Mouse (Mus musculus) small intestine, adult 2 months (tissue): ENCODE measurements around the gene Sptb. TPM values are rescaled to one million over a fixed set of nuclear protein-coding genes. Genes with fewer than 3 reads are reported as not detected.

Source experiments
- H3K27ac ChIP-seq: fragments of 200-500 bp; 2 replicates; pipeline ENCODE4 v1.5.1; 2012; ENCODE audit warnings: low read depth, low read length, control low read depth, inconsistent platforms; ENCODE audit not compliant: insufficient read depth
- H3K27me3 ChIP-seq: fragments of 200-500 bp; 2 replicates; pipeline ENCODE4 v1.6.1; 2012; ENCODE audit warnings: mild to moderate bottlenecking, moderate library complexity, low read length, inconsistent platforms; ENCODE audit not compliant: control insufficient read depth, insufficient read depth
- H3K36me3 ChIP-seq: fragments of 200-500 bp; 2 replicates; pipeline ENCODE4 v1.6.1; 2012; ENCODE audit warnings: mild to moderate bottlenecking, low read length, control low read depth, inconsistent platforms; ENCODE audit not compliant: control insufficient read depth, insufficient read depth
- H3K4me1 ChIP-seq: fragments of 200-500 bp; 2 replicates; pipeline ENCODE4 v1.6.1; 2012; ENCODE audit warnings: low read length, inconsistent platforms, mixed read lengths; ENCODE audit not compliant: control insufficient read depth, insufficient read depth, insufficient read length
- H3K4me3 ChIP-seq: fragments of 200-500 bp; 2 replicates; pipeline ENCODE4 v1.5.1; 2012; ENCODE audit warnings: low read depth, mild to moderate bottlenecking, control low read depth, inconsistent platforms, low read length, moderate library complexity
- CTCF ChIP-seq: fragments of 200-500 bp; IDR thresholded peaks from 2 replicates; pipeline ENCODE4 v1.5.1; 2012; ENCODE audit warnings: low read depth, mild to moderate bottlenecking, control low read depth, inconsistent platforms, low read length, moderate library complexity, mixed read lengths; ENCODE audit not compliant: insufficient replicate concordance, insufficient read length; ENCODE audit errors: extremely low read depth
- POLR2A ChIP-seq: fragments of 200-500 bp; IDR thresholded peaks from 2 replicates; pipeline ENCODE4 v1.6.1; 2012; ENCODE audit warnings: low read depth, mild to moderate bottlenecking, control low read depth, inconsistent platforms, low read length, moderate library complexity
- WGBS: fragments of 180-500 bp; shearing (Covaris S2); methylation state at CpG from one replicate; pipeline ENCODE4 v1.1.7; 2018; 5-methylcytosine and 5-hydroxymethylcytosine counted together
- polyA plus RNA-seq: library from polyadenylated mRNA; depleted of rRNA; stranded (reverse); fragments of >200 nt; gene quantifications from 2 replicates; pipeline ENCODE4 v1.2.3, GENCODE M21; 2012; rRNA removed

Gene Sptb
- 0.60 TPM in 2 replicates for polyA plus RNA-seq

DNA sequence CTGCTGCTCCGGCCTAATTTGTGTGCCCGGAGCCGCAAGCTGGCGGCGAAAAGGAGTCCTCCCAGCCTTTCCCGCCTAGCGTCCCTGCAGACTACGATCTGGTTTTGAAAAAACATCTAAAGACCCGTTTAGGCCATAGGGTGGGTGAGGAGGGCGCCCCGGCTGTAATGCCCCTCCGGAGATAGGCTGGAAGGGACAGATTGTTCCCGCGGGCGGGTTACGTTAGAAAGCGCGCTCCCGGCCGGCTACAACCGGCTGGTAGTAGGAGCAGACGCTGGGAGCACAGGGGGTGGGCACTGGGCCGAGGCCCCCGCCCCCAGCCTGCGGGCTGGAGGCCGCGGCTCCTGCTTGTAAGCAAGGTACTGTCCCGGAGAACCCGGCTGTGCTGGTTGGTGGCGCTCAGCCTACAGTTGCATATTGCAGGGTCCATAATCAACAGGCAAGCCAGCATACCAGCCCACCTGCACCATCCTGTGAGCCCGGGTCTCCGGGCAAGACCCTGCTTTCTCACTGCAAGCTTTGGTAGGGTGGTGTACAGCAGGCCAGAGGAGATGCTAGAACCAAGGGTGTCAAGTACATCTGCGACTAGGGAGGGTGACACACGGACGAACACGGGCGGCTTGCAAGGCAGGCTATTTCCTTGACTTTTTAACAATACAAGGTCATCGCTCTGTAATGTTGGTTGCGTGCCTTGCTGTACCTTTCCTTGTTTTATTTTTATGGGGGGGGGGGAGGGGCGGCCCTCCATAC, at the start of gene Sptb:
TSS of gene Sptb (minus strand) at position 197 of the 750 bp plus-strand sequence.
- 0 out of 2 replicates have a peak, but pooled peaks have one; percentile 16 for TF ChIP-seq POLR2A
- no peak for TF ChIP-seq CTCF
- peaks cover 4% of the 10 kb centered on the region; the same call in 1 of the 2 replicates for H3K4me1 ChIP-seq
- H3K27me3 ChIP-seq = peaks cover 51% of the 10 kb centered on the region
- 2% methylated on average over 40 of the region's 40 CpGs for WGBS
- peak within 1 kb of the TSS; percentile 96 for H3K4me3 ChIP-seq
- H3K36me3 ChIP-seq = no peaks in the 10 kb centered on the region
- no peak within 1 kb of the TSS for H3K27ac ChIP-seq

DNA sequence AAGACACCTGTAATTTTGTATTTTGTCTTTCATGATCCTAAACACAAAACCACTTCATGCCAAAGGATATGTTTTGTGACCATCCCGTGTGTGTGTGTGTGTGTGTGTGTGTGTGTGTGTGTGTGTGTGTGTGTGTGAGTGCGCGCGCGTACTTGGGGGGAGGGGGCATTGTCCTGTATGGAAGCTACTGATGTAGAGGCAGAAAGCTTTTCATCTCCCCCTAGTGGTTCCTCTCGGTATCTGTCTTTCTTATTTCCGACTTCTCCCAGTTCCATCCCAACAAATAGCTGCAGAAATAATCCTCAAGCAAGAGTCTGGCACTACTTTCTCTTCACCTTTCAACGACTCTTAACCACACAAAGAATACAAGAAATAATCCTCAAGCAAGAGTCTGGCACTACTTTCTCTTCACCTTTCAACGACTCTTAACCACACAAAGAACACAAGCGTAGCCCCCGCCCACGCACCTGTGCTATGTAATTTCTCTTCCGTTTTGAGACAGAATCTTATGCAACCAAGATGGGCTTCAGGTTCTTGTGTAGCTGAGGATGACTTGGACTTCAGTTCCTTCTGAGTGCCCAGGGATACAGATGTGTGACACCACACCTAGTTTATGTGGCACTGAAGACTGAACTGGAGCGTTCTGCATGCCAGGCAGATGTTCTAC, 42.4 kb upstream of the Sptb start:
- Histone ChIP-seq H3K4me1 (no peaks in the 10 kb centered on the region), H3K27me3 (no peaks in the 10 kb centered on the region), H3K27ac (no peak overlapping the region), H3K4me3 (no peak overlapping the region), H3K36me3 (no peaks in the 10 kb centered on the region)
- WGBS = 40% methylated on average over 14 of the region's 14 CpGs
- TF ChIP-seq POLR2A (no peak), CTCF (peak; percentile 20; the same call in 1 of the 2 replicates)

DNA sequence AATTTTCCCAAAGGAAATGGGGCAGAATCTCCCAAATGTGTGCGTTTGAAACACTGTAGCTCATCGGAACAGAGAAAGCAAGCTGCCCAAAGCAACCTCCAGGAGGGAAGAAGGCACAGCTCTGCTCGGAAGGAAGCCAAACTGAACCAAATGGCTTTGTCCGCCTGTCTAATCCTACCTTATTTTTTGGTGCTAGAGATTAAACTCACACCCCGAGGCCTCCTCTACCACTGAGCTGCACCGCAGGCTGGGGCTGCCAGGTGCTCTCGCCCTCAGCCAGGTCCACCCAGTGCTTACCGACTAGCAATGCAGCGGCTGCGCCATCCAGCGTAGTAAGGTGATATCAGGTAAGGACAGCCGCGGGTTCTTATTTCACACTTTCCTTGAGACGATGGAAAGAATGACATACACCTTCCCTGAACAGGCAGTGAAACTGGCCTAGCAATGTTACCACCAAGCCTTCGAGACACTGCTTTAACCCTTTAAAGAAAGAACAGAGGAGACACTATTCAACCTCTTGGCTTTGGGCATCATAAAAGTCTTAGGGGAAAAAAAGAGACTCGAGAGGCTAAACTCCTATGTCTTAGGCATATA, 40.6 kb upstream of the Sptb start:
- no peaks in the 10 kb centered on the region for H3K27me3 ChIP-seq
- no peaks in the 10 kb centered on the region for H3K36me3 ChIP-seq
- no peaks in the 10 kb centered on the region for H3K4me1 ChIP-seq
- WGBS = 79% methylated on average over 16 of the region's 16 CpGs
- H3K4me3 ChIP-seq = no peak overlapping the region
- TF ChIP-seq CTCF = no peak
- TF ChIP-seq POLR2A = no peak
- H3K27ac ChIP-seq = no peak overlapping the region

DNA sequence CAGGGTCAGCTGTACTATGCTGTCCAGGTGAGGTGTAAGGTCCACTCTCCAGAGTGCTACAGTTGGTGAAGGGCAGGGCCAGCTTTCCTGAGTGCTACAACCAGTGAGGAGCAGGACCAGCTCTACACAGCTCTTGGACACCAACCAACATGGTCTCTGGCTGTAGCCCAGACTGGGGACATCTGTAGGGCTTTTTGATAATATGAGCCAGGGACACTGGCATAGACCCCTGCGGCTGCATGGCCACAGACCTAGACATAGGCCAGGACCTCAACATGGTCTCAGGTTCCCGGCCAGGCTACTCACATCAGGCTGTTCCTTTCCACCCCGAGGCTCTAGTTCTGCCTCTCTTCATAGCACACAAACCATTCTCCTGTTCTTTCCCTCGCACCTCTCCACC, 17.6 kb upstream of the Sptb start:
- Histone ChIP-seq H3K4me3 (no peak overlapping the region), H3K4me1 (no peaks in the 10 kb centered on the region), H3K27me3 (no peaks in the 10 kb centered on the region), H3K27ac (no peak overlapping the region), H3K36me3 (no peaks in the 10 kb centered on the region)
- WGBS = 83% methylated on average over 4 of the region's 4 CpGs
- no peak for TF ChIP-seq POLR2A
- no peak for TF ChIP-seq CTCF

DNA sequence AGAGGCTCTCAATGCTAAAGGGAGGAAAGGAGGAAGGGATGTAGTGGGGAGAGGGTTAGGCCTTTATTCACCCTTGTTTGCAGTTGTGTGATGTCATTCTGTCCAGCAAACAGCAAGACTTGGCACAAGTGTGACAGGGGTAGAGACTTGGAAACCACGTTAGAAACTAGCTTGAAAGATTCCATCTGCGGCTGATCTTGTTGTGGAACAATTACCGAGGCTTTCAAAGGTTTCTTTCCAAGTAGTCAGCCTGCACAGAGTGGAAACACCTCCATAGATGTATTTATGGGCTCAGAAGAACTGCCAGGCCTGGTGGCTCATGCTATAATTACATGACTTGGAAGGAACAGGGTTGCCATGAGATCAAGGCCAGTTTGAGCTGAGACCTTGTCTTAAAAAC, 11.7 kb upstream of the Sptb start:
- Histone ChIP-seq H3K4me3 (no peak overlapping the region), H3K36me3 (no peaks in the 10 kb centered on the region), H3K27me3 (no peaks in the 10 kb centered on the region), H3K27ac (no peak overlapping the region), H3K4me1 (no peaks in the 10 kb centered on the region)
- TF ChIP-seq CTCF (no peak), POLR2A (no peak)
- 76% methylated on average over 3 of the region's 3 CpGs for WGBS

DNA sequence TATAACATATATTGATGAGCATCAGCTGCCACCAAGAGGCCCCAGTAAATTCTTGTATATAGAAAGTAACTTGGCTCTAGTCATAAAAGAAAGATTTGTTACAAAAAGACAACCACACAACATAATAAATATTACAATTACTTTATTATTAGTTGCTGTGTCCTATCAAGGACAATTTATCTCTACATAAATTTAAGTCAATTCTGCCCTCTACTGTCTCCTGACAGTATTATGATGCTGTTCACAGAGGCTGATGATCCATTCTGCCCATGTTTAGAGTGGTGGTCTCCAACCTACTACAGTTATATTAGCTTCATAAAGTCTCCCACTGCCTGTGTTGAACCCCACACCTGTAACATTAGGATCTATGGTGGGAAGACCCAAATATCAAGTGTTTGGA, 10.2 kb upstream of the Sptb start:
- H3K4me1 ChIP-seq = no peaks in the 10 kb centered on the region
- H3K36me3 ChIP-seq = no peaks in the 10 kb centered on the region
- TF ChIP-seq POLR2A = no peak
- no peak for TF ChIP-seq CTCF
- no peak overlapping the region for H3K4me3 ChIP-seq
- H3K27ac ChIP-seq = no peak overlapping the region
- no peaks in the 10 kb centered on the region for H3K27me3 ChIP-seq

DNA sequence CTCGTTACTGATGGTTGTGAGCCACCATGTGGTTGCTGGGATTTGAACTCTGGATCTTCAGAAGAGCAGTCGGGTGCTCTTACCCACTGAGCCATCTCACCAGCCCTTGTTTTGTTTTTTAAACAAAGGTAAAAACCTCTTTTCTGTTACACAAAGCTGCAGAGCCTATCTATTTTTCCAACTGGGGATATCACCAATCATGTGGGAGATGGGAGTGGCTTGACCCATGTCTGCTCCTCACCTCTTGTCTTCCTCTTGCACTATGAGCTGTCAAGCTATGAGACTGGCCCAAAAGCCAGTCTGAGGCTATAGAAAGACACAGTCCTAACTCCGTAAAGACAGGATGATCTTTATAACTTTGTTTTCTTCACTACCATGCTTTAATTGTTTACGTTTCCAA, 8.0 kb upstream of the Sptb start:
- Histone ChIP-seq H3K4me1 (no peaks in the 10 kb centered on the region), H3K36me3 (no peaks in the 10 kb centered on the region), H3K4me3 (no peak overlapping the region), H3K27me3 (no peaks in the 10 kb centered on the region), H3K27ac (no peak overlapping the region)
- 75% methylated on average over 4 of the region's 4 CpGs for WGBS
- TF ChIP-seq CTCF (no peak), POLR2A (no peak)
